Mouse (Mus musculus): ENCODE data around the gene Fam213b.

Fam213b gene

DNA sequence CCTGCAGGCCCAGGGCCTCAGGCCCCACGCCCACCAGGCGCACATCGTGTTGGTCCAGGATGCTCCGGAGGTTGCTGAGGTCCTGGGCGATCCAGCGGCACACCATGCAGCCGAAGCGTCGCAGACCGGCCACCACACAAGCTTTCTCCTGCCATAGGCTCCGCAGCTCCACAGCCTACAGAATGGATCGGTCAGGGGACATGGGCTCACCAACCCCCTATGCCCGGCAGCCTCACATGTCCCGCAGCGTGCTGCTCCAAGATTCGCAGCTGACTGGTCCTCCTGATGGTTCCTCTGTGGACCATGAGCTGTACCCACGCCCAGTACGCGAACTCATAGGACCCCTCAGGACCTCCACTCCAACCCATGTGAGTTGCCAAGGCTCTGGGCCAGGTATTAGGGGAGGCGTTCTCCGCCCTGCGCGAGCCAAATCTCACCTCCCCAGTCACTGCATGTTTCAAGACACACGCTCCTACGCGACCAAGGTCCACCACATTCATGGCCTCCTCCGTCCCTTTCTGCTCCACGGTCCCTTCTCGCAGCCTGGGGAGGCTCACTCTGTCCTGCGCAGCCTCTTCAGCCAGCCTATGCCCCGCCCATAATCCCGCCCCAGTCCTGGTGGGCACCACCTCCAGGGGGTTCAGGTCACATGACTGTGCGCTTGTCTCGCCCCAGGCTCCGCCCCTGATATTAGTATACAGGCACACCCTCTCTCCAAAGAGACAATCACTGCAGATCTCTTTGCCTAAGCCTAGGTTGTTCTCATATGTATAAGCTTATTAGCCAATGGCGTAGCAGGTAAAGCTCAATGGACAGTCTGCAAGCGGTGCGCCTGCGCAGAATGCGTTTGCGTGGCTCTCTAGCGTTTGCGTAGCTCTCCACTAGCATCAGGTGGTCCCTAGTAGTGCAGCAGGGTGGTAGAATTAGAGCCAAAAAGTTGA, at the start of gene Fam213b:
TSS of gene Fam213b (minus strand) at position 630 of the 941 bp plus-strand sequence.
- peak; percentile 48 to 59 for DNase-seq (ENCODE audit: low spot score in 2 of 2)

DNA sequence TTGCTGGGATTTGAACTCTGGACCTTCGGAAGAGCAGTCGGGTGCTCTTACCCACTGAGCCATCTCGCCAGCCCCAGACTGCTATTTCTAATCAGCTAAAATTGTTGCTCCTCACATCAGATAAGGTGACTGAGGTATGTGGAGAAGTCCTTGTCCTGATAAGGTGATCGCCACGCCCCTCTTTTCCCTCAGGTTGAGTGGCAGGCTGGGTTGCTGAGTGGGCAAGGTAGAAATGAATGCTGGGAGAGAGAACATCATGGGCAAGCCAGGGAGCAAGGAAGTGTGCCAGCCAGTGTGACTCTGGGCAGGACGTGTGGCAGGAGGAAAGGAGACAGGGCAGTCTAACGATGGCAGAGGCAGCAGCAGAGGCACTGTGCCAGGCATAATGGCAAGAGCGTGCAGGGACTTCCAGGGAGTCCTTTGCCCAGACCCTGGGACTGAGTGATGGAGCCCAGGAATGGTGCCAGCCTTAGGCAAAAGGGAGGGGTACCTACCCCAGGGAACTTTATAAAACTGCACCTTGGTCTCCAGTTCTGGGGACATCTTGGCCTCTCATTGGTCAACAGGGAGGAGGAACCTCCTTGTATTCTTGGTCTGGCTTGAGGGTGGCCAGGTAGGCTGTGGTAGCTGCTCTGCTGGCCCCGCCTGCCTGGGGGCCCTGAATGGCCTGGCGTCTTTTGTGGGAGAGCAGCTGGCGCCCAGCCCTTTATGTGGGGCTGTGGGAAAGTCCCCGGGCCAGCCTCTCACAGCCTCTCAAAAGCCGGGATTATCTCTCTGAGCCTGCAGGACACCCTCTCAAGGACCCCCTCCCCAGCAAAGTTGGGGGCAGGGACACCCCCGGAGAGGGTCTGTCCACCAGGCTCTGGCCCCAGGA, 49.4 kb upstream of the Fam213b start:
- no peak for DNase-seq (ENCODE audit: low spot score in 2 of 2)

GRCm38 (mm10) chr4:154946319-154946718, 47.4 kb upstream of the Fam213b start:
- peak in 1 of 2 experiments; percentile 56 for DNase-seq (ENCODE audit: low spot score in 2 of 2)

DNA sequence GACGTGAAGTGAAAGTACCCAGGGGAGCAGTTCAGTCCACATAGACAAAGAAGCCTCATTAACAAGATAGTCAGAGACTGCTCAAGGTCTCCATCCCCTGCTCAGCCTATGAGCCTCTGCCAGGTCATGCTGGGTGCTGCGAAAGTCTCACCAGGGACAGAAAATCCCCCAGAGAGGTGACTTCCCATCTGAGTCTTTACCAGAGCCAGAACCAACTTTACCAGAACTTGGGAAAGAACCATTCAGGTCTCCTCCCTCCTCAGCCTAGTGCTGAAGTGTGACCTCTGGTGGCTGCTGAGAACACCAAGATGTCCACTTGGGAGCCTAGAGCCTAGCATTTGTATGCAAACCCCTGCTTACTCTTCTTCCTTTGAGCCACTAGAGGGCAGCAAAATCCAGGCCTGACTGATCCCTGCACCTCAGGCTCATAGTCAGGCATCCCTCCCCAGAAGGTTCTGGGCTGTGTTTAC, 45.2 kb upstream of the Fam213b start:
- peak in 1 of 2 experiments; percentile 60 for DNase-seq (ENCODE audit: low spot score in 2 of 2)

GRCm38 (mm10) chr4:154943323-154944039, 44.5 kb upstream of the Fam213b start:
- DNase-seq (ENCODE audit: low spot score in 2 of 2), result no peak

DNA sequence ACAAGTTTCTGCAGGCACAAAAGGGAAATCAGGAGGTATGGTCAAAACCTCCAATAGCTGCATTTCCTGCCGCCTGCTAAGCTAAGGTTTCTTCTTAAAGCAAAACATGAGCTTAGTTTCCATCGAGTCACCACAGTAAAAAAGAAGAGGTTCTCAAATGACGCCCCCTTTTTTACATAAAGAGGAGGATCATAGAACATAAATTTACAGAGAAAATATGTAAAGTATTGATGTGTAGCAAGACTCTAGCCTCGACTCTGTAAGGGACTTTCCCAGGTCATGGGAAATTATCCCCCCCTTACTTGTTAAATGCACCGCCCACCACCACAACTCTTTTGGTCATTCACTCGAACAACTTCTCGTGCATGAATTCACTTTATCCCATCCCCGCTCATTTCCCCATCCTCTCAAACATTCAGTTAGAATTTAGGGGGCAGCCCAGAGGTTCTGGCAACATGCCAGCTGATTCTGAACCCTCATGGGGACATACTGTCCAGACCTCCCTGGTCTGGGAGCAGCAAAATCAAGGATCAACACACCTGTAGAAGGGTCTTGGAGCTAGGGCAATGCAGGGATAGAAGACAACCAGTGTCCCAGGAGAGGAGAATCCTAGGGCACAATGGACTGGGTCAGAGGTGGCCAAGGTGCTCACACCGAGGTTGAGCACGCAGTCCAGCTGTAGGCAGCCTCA, 43.8 kb upstream of the Fam213b start:
- DNase-seq (ENCODE audit: low spot score in 2 of 2), result no peak

GRCm38 (mm10) chr4:154941831-154942230, 42.9 kb upstream of the Fam213b start:
- no peak for DNase-seq (ENCODE audit: low spot score in 2 of 2)

GRCm38 (mm10) chr4:154940156-154940555, 41.2 kb upstream of the Fam213b start:
- no peak for DNase-seq (ENCODE audit: low spot score in 2 of 2)

DNA sequence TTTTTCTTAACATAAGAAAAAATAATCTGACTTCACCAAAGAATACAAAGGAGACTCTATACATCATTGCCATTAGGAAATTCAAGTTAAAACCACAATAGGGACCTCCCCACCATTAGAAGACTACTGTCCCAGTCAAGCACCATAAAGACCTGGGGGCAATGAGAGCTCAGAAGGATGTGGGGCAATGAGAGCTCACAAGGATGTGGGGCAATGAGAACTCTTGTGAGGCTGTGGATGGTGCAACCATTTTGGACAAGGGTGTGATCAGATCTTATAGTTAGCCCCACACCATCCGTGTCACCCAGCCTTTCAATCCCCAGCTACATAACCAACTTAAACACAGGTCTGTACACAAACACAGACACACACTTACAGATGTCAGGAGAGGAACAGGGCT, 38.8 kb upstream of the Fam213b start:
- DNase-seq (ENCODE audit: low spot score in 2 of 2), result no peak

DNA sequence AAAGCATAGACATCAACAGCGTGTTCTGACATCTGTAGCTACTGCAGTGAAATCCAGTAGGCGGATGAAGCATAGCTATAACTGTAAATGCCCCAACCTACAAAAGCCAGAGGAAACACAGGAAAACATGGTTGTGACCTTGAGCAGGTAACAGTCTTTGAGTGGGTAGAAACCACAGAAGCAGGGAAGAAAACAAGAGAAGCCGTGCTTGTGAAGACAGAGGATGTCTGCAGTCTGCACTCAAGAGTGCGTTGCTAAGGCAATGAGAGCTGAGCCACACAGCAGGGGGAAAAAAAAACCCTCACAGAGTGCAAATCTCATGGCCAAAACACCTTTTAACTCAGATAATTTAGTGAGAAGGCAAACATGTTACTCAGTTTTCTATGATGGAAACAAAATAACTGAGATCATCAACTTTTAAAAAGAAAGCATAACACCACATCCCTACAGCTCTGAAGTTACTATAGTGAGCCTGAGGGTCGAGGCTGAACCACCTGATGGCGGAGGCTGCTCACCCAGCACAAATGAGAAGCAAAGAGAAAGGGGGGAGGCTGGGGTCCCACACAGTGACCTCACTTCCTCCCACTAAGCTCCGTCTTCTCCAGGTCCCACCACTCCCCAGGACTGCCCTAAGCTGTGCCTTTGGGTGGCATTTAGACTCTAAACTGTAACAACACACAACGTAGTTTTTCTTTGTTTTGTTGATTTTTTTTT, 37.8 kb upstream of the Fam213b start:
- no peak for DNase-seq (ENCODE audit: low spot score in 2 of 2)

DNA sequence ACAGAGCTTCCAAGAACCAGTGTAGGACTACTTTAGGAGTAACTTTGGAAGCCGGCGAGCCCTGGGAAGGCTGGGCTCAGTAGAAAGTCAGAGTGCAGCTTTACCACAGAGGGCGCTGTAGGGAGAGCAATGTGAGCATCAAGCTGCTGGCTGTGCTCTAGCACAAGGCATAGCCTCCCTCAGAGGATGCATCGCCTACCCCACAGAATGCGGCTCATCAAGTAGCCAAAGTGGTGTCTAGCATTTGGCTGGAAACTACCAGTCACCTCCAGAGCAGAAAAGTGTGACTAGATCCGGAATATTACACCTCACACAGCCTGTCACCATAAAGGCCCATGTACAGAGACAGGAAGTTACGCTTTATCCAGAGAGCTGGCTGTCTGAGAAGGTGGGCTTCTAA, 36.9 kb upstream of the Fam213b start:
- no peak for DNase-seq (ENCODE audit: low spot score in 2 of 2)

DNA sequence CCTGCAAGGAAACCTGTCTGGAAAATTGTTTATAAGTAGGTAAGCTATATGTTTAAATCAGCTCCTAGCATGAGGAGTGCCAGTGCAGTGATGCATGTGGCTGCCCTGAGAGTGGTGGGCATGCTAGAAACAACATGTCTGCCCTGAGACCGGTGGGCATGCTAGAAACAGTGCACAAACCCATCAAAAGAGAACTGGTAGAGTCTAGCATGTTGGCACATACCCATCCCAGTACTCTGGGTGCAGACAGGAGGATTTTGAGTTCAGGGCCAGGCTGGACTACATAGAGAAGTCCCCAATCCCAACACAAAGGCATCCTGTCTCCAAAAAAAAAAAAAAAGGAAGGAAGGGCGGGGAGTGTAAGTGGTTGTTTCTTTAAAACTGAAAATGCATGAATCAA, 35.9 kb upstream of the Fam213b start:
- no peak for DNase-seq (ENCODE audit: low spot score in 2 of 2)

GRCm38 (mm10) chr4:154933306-154933907, 34.5 kb upstream of the Fam213b start:
- no peak for DNase-seq (ENCODE audit: low spot score in 2 of 2)

GRCm38 (mm10) chr4:154929088-154929660, 30.2 kb upstream of the Fam213b start:
- no peak for DNase-seq (ENCODE audit: low spot score in 2 of 2)

GRCm38 (mm10) chr4:154928395-154929087, 29.6 kb upstream of the Fam213b start, which contains the start of gene Tnfrsf14:
Gene Tnfrsf14, minus strand, starts transcription at chr4:154928563.
- no peak for DNase-seq (ENCODE audit: low spot score in 2 of 2)

GRCm38 (mm10) chr4:154927899-154928337, 29.0 kb upstream of the Fam213b start:
- DNase-seq (ENCODE audit: low spot score in 2 of 2), result no peak

GRCm38 (mm10) chr4:154926969-154927898, 28.3 kb upstream of the Fam213b start:
- no peak for DNase-seq (ENCODE audit: low spot score in 2 of 2)

GRCm38 (mm10) chr4:154925413-154925812, 26.5 kb upstream of the Fam213b start:
- no peak for DNase-seq (ENCODE audit: low spot score in 2 of 2)
